Mouse (Mus musculus) cortical plate, adult 2 months (tissue): ENCODE measurements around the gene Olfml1.

Source experiments
- CTCF ChIP-seq: fragments of 200-500 bp; IDR thresholded peaks from 2 replicates; pipeline ENCODE4 v1.5.1; 2011; ENCODE audit warnings: mild to moderate bottlenecking, control low read depth, low read length; ENCODE audit not compliant: insufficient read depth; ENCODE audit errors: extremely low read depth
- POLR2A ChIP-seq: fragments of 200-500 bp; IDR thresholded peaks from 2 replicates; pipeline ENCODE4 v1.6.1; 2011; ENCODE audit warnings: mild to moderate bottlenecking, low read length, control low read depth; ENCODE audit not compliant: insufficient read depth; ENCODE audit errors: extremely low read depth

DNA sequence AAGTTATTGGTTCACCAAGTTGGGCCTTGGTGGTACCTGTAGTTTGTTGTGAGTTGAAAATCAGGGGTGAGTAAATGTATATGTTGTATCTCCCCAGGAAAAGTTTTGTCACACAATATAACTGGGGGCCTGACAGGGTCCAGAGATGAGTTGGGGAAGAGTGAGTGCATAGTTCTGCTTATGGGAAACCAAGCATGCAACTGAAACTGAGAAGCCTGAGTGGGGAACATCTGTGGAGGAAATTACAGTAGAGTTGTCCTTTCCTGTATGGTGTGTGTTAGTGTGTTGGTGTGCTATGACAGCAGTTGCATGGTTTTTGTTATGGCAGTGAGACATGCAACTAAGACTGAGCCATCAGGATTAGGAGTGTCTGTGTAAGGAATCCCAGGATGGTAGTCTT is 61.1 kb downstream of the Olfml1 start:
- TF ChIP-seq POLR2A: no peak
- TF ChIP-seq CTCF: no peak
